Mouse (Mus musculus) heart, postnatal 0 days (tissue): ENCODE measurements around the gene Wfdc5. TPM values are rescaled to one million over a fixed set of nuclear protein-coding genes. Genes with fewer than 3 reads are reported as not detected.

Source experiments
- ATAC-seq: fragments of 200-750 bp; cut with Nextera tagmentation; 2 replicates; pipeline ENCODE4 v1.8.0; 2017; ENCODE audit warnings: low read depth, moderate number of reproducible peaks, moderate library complexity; ENCODE audit not compliant: insufficient read depth
- DNase-seq: peaks from one replicate; pipeline ENCODE4 v3.0.0-alpha.2; 2016; ENCODE audit warnings: low spot score
- H3K27ac ChIP-seq: fragments of 300-500 bp; sonication (generic); 2 replicates; pipeline ENCODE4 v1.5.1; 2014; ENCODE audit warnings: low read depth, mild to moderate bottlenecking
- H3K27me3 ChIP-seq: fragments of 300-500 bp; sonication (generic); 2 replicates; pipeline ENCODE4 v1.6.1; 2014; ENCODE audit warnings: low read length, mixed read lengths; ENCODE audit not compliant: control insufficient read depth, insufficient read depth
- H3K36me3 ChIP-seq: fragments of 300-500 bp; sonication (generic); replicated peaks from 2 replicates; pipeline ENCODE4 v1.6.1; 2014; ENCODE audit warnings: low read length, mixed read lengths; ENCODE audit not compliant: control insufficient read depth, insufficient read depth
- H3K4me1 ChIP-seq: fragments of 300-500 bp; sonication (generic); 2 replicates; pipeline ENCODE4 v1.6.1; 2014; ENCODE audit warnings: antibody characterized with exemption; ENCODE audit not compliant: control insufficient read depth, insufficient read depth
- H3K4me2 ChIP-seq: fragments of 300-500 bp; sonication (generic); 2 replicates; pipeline ENCODE4 v1.6.1; 2014; ENCODE audit warnings: low read depth, mild to moderate bottlenecking, low read length, moderate library complexity
- H3K4me3 ChIP-seq: fragments of 300-500 bp; sonication (generic); 2 replicates; pipeline ENCODE4 v1.5.1; 2014; ENCODE audit warnings: low read depth, low read length
- H3K9ac ChIP-seq: fragments of 300-500 bp; sonication (generic); replicated peaks from 2 replicates; pipeline ENCODE4 v1.6.1; 2014; ENCODE audit warnings: low read depth, low read length, mixed read lengths
- H3K9me3 ChIP-seq: fragments of 300-500 bp; sonication (generic); replicated peaks from 2 replicates; pipeline ENCODE4 v1.6.1; 2016; ENCODE audit warnings: low read length; ENCODE audit not compliant: control insufficient read depth
- CTCF ChIP-seq: IDR thresholded peaks from 2 replicates; pipeline ENCODE4 v1.5.1; 2016; ENCODE audit warnings: antibody characterized with exemption, control low read depth, low read depth
- EP300 ChIP-seq: IDR thresholded peaks from 2 replicates; pipeline ENCODE4 v1.6.1; 2016; ENCODE audit warnings: antibody characterized with exemption, low read depth
- WGBS: fragments of 180-500 bp; shearing (Covaris S2); extraction: QIAGEN DNeasy Blood & Tissue Kit; methylation state at CpG from one replicate; pipeline ENCODE4 v1.1.7; 2014; 5-methylcytosine and 5-hydroxymethylcytosine counted together
- polyA plus RNA-seq: library from polyadenylated mRNA; unstranded; fragments of >200 nt; fragmentation: Nextera tagmentation; extraction: Ambion mirVana; gene quantifications from 2 replicates; pipeline ENCODE4 v1.2.1, GENCODE M21; 2015
- total RNA-seq: library from RNA; depleted of rRNA; stranded (reverse); fragments of >200 nt; gene quantifications from 2 replicates; pipeline ENCODE4 v1.2.3, GENCODE M21; 2014; ENCODE audit warnings: low replicate concordance; rRNA removed

The Wfdc5 gene
- total RNA-seq (not detected in 2 replicates), polyA plus RNA-seq (not detected in 2 replicates)

DNA sequence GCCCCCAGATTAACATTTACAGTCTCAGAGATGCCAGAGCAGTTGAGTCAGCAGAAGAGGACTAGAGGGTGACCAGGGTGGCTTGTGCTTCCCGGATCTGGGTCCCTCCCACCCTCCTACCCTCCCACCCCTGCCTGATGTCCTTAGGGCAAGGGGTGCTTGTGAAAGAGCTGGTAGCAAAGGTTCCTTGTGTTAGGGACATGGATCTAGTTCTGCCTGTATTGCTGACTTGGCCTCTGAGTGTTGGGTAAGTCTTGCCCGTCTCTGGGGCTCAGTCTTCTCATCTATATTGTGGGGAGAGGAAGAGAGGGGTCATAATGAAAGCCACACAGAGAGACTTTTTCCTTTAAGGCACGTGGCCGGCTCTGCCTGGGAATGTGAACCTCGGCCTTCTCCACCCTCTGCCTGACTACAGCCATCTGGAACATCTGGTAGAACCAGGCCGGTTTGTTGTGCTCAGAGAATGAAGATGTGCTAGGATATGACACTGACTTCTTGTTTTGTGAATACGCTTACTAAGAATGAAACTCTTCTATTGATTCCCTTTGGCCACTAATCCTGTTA, at the start of gene Wfdc5:
TSS of gene Wfdc5 (minus strand) at position 51 of the 564 bp plus-strand sequence.
- Histone ChIP-seq H3K9ac (no peak within 1 kb of the TSS), H3K4me2 (no peak within 1 kb of the TSS), H3K27me3 (peaks cover 19% of the 10 kb centered on the region; the same call in 1 of the 2 replicates), H3K9me3 (no peaks in the 10 kb centered on the region), H3K4me1 (no peaks in the 10 kb centered on the region), H3K36me3 (no peaks in the 10 kb centered on the region), H3K4me3 (no peak within 1 kb of the TSS), H3K27ac (no peak within 1 kb of the TSS)
- no peak for ATAC-seq
- TF ChIP-seq EP300, result no peak
- TF ChIP-seq CTCF, result no peak
- WGBS, result 76% methylated on average over 7 of the region's 7 CpGs
- no peak for DNase-seq

DNA sequence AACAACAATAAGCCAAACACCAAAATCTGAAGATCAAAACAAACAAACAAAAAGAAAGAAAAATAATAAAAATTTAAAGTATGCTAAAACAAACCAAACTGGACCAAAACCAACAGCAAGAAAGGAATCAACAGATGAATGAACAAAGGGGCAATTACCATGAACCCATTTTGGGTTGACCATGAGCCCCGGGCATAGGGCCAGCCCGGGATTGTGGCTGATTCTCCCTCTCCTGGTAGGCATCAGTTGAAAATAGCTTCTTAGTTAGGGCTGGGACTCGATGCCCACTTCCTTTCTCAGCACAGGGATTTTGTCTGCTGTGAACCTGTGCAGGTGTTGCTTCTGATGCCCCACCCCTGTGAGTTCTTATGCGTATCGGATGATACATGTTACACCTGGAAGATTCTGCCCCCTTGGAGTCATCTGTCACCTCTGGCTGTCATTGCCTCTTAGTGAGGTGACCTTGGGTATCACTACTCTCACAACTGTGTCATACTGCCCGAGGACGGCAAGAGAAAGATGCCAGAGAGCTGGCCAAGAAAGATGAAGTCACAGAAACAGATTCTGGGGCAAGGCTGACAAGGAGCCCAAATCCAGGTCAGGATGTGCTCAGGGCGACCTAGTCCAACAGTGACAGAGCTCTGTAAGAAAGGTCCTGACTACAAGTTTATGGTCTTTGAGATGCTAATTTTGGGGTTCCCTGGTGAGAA, 46.0 kb upstream of the Wfdc5 start:
- DNase-seq, result no peak
- no peak overlapping the region for H3K9ac ChIP-seq
- no peaks in the 10 kb centered on the region for H3K36me3 ChIP-seq
- H3K4me3 ChIP-seq, result no peak overlapping the region
- H3K4me2 ChIP-seq, result no peak overlapping the region
- no peaks in the 10 kb centered on the region for H3K9me3 ChIP-seq
- ATAC-seq, result no peak
- TF ChIP-seq CTCF (no peak), EP300 (no peak)
- 68% methylated on average over 8 of the region's 8 CpGs for WGBS
- no peaks in the 10 kb centered on the region for H3K4me1 ChIP-seq
- H3K27ac ChIP-seq, result no peak overlapping the region
- H3K27me3 ChIP-seq, result no peaks in the 10 kb centered on the region

DNA sequence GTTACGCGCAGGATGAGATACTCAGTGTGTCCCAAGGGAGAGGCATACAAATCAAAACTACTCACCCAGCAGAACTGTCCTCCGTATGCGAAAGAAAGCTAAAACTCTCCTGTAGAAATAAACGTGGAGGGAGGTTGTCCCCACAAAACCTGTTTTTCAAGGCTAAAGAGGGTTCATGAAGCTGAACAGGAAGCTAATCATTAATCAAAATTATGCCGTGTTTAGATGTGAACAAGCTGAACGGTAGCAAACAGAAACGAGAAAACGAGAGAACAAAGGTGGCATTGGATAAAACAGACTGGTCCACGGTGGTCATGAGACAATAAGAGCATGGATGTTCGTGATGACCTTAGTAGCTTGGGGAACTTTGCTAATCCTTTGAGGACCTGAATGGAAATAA, 39.0 kb upstream of the Wfdc5 start, which contains the start of gene Wfdc15b:
TSS of gene Wfdc15b (minus strand) at position 139 of the 400 bp plus-strand sequence.
- no peaks in the 10 kb centered on the region for H3K27me3 ChIP-seq
- no peak for DNase-seq
- 76% methylated on average over 11 of the region's 11 CpGs for WGBS
- H3K4me2 ChIP-seq, result no peak within 1 kb of the TSS
- no peak within 1 kb of the TSS for H3K4me3 ChIP-seq
- no peaks in the 10 kb centered on the region for H3K4me1 ChIP-seq
- H3K9me3 ChIP-seq, result no peaks in the 10 kb centered on the region
- no peak within 1 kb of the TSS for H3K27ac ChIP-seq
- TF ChIP-seq EP300 (no peak), CTCF (no peak)
- no peak for ATAC-seq
- no peak within 1 kb of the TSS for H3K9ac ChIP-seq
- no peaks in the 10 kb centered on the region for H3K36me3 ChIP-seq

DNA sequence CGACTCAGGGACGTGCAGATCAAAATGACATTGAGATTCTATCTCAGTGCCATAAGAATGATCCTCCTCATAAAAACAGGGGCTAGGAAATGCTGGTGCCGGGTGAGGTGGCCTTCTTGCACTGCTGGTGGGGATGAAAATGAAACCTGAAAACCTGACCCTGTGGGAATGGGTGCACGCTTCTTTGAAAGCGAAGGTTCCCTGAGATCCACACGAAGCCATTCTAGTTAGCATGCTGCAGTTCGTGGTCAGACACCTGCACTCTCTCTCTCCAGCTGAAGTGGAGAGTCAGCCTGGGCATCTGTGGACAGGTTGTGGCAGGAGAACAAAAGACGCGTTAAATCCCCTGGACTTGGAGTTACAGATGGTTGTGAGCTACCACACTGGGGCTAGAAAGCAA, 36.8 kb upstream of the Wfdc5 start:
- TF ChIP-seq CTCF, result no peak
- Histone ChIP-seq H3K27me3 (no peaks in the 10 kb centered on the region), H3K4me1 (no peaks in the 10 kb centered on the region), H3K9me3 (no peaks in the 10 kb centered on the region), H3K4me2 (no peak overlapping the region), H3K4me3 (no peak overlapping the region), H3K27ac (no peak overlapping the region), H3K36me3 (no peaks in the 10 kb centered on the region), H3K9ac (no peak overlapping the region)
- ATAC-seq, result no peak
- no peak for DNase-seq
- 76% methylated on average over 9 of the region's 9 CpGs for WGBS

GRCm38 (mm10) chr2:164212711-164213110, 30.2 kb upstream of the Wfdc5 start:
- no peaks in the 10 kb centered on the region for H3K9me3 ChIP-seq
- DNase-seq (no peak), ATAC-seq (no peak)
- 73% methylated on average over 5 of the region's 5 CpGs for WGBS
- no peak overlapping the region for H3K4me2 ChIP-seq
- no peak overlapping the region for H3K9ac ChIP-seq
- no peaks in the 10 kb centered on the region for H3K4me1 ChIP-seq
- no peak for TF ChIP-seq CTCF
- TF ChIP-seq EP300, result no peak
- H3K27ac ChIP-seq, result no peak overlapping the region
- no peak overlapping the region for H3K4me3 ChIP-seq
- H3K36me3 ChIP-seq, result no peaks in the 10 kb centered on the region
- no peaks in the 10 kb centered on the region for H3K27me3 ChIP-seq
